Mouse (Mus musculus) erythroblast, embryonic 14.5 days (primary cell): Measurements from ENCODE around the gene Crb2.
A peak's percentile ranks its signal among the peaks of the same experiment; 100 is the strongest.

Experiments used
- GATA1 ChIP-seq: IDR thresholded peaks from 2 replicates; pipeline ENCODE4 v1.6.1; 2012; ENCODE audit warnings: low read length, inconsistent platforms, mixed read lengths
- TAL1 ChIP-seq: IDR thresholded peaks from 3 replicates; pipeline ENCODE4 v1.6.1; 2012; ENCODE audit warnings: low read length, inconsistent platforms, mixed read lengths

DNA sequence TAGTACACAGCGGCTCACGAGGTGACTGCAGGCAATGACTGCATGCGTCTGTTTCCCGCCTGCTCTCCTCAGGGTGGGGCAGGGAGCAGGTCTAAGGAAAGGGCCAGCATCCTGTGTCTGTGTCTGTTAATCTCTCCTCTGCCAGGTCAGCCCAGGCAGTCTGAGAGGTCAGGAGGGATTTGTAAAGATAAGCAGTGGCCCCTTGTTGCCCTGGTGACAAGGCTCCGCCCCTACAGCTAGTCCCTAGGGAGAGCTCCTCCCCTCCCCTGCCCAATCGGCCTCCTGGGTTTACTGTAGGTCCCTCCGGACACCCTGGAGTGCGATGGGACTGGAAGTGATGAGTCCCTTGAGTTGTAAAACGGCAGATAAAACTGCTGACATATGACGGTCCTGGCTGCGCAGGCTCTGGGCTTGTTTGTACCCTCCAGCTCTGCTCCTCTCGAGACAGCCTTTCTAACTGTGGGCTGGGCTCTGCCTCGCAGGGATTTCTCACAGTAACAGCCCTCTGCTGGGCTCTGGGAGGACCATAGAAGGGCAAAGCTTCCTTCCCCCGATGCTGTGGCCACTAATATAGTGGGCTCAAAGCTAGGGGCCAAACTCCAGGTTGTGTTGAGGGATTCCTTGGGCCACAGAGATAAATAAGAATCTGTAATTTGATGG lies 4.4 kb downstream of the Crb2 start:
- TF ChIP-seq TAL1 (peak; percentile 65; the same call in 2 of the 3 replicates), GATA1 (peak; percentile 24; the same call in 1 of the 2 replicates)
